Mouse (Mus musculus): ENCODE data around the gene Mum1. TPM values are rescaled to one million over a fixed set of nuclear protein-coding genes. Genes with fewer than 3 reads are reported as not detected.

Gene Mum1
- total RNA-seq, 2 experiments from 2014 or later: 37.4 to 45.1 TPM

GRCm38 (mm10) chr10:80248971-80249640, 22.9 kb downstream of the Mum1 start, which contains the start of gene Ndufs7:
Gene Ndufs7 (plus strand): TSS chr10:80249121.
- peak; percentile 93 to 98 for DNase-seq (ENCODE audit: low spot score in 2 of 2)

GRCm38 (mm10) chr10:80250059-80250458, 23.8 kb downstream of the Mum1 start:
- no peak for DNase-seq (ENCODE audit: low spot score in 2 of 2)

- DNase-seq (ENCODE audit: low spot score in 2 of 2): no peak
Measured at GRCm38 (mm10) chr10:80250573-80250972, 24.3 kb downstream of the Mum1 start.

- DNase-seq (ENCODE audit: low spot score in 2 of 2): no peak
Measured at GRCm38 (mm10) chr10:80252011-80252410, 25.8 kb downstream of the Mum1 start.

- DNase-seq (ENCODE audit: low spot score in 2 of 2): no peak
Measured at GRCm38 (mm10) chr10:80252493-80253274, 26.4 kb downstream of the Mum1 start.

GRCm38 (mm10) chr10:80253551-80253950, 27.3 kb downstream of the Mum1 start:
- no peak for DNase-seq (ENCODE audit: low spot score in 2 of 2)

GRCm38 (mm10) chr10:80254331-80255297, 28.4 kb downstream of the Mum1 start:
- no peak for DNase-seq (ENCODE audit: low spot score in 2 of 2)

GRCm38 (mm10) chr10:80255881-80256535, 29.8 kb downstream of the Mum1 start:
- DNase-seq (ENCODE audit: low spot score in 2 of 2): no peak

- no peak for DNase-seq (ENCODE audit: low spot score in 2 of 2)
Measured at GRCm38 (mm10) chr10:80257936-80258335, 31.7 kb downstream of the Mum1 start.

GRCm38 (mm10) chr10:80258752-80259462, 32.7 kb downstream of the Mum1 start:
- no peak for DNase-seq (ENCODE audit: low spot score in 2 of 2)

- no peak for DNase-seq (ENCODE audit: low spot score in 2 of 2)
Measured at GRCm38 (mm10) chr10:80259463-80259805, 33.2 kb downstream of the Mum1 start.

- peak; percentile 50 to 73 for DNase-seq (ENCODE audit: low spot score in 2 of 2)
Measured at GRCm38 (mm10) chr10:80259861-80260641, 33.8 kb downstream of the Mum1 start.

GRCm38 (mm10) chr10:80260642-80261584, 34.7 kb downstream of the Mum1 start, which contains the start of the genes Gamt and Dazap1:
Gene Gamt (minus strand): TSS chr10:80261012.
Gene Dazap1 (plus strand): TSS chr10:80261486.
- peak; percentile 89 to 94 for DNase-seq (ENCODE audit: low spot score in 2 of 2)

- DNase-seq (ENCODE audit: low spot score in 2 of 2): peak; percentile 84 to 89
Measured at GRCm38 (mm10) chr10:80261585-80261968, 35.3 kb downstream of the Mum1 start.

GRCm38 (mm10) chr10:80262169-80262568, 35.9 kb downstream of the Mum1 start:
- DNase-seq (ENCODE audit: low spot score in 2 of 2): no peak

- no peak for DNase-seq (ENCODE audit: low spot score in 2 of 2)
Measured at GRCm38 (mm10) chr10:80262776-80263365, 36.6 kb downstream of the Mum1 start.

GRCm38 (mm10) chr10:80264341-80265148, 38.3 kb downstream of the Mum1 start:
- DNase-seq (ENCODE audit: low spot score in 2 of 2): peak; percentile 99 to 100
